Mouse (Mus musculus) intestine, postnatal 0 days (tissue): ENCODE data around the gene Gnpat. TPM values are rescaled to one million over a fixed set of nuclear protein-coding genes. Genes with fewer than 3 reads are reported as not detected.

ENCODE experiments used
- ATAC-seq: fragments of 200-750 bp; cut with Nextera tagmentation; 2 replicates; pipeline ENCODE4 v1.8.0; 2017; ENCODE audit warnings: mild to moderate bottlenecking, moderate TSS enrichment, moderate library complexity
- H3K27ac ChIP-seq: fragments of 300-500 bp; sonication (generic); 2 replicates; pipeline ENCODE4 v1.5.1; 2014; ENCODE audit warnings: mild to moderate bottlenecking, low read depth, low read length, moderate library complexity
- H3K27me3 ChIP-seq: fragments of 300-500 bp; sonication (generic); replicated peaks from 2 replicates; pipeline ENCODE4 v1.6.1; 2014; ENCODE audit warnings: low read length, mixed read lengths; ENCODE audit not compliant: control insufficient read depth, insufficient read depth
- H3K36me3 ChIP-seq: fragments of 300-500 bp; sonication (generic); 2 replicates; pipeline ENCODE4 v1.6.1; 2014; ENCODE audit warnings: mild to moderate bottlenecking, moderate library complexity; ENCODE audit not compliant: control insufficient read depth, insufficient read depth
- H3K4me1 ChIP-seq: fragments of 300-500 bp; sonication (generic); replicated peaks from 2 replicates; pipeline ENCODE4 v1.6.1; 2014; ENCODE audit warnings: antibody characterized with exemption, low read length, mixed read lengths; ENCODE audit not compliant: control insufficient read depth, insufficient read depth
- H3K4me2 ChIP-seq: fragments of 300-500 bp; sonication (generic); replicated peaks from 2 replicates; pipeline ENCODE4 v1.6.1; 2014; ENCODE audit warnings: low read depth, mild to moderate bottlenecking, moderate library complexity
- H3K4me3 ChIP-seq: fragments of 300-500 bp; sonication (generic); 2 replicates; pipeline ENCODE4 v1.5.1; 2014; ENCODE audit warnings: low read depth, low read length
- H3K9ac ChIP-seq: fragments of 300-500 bp; sonication (generic); 2 replicates; pipeline ENCODE4 v1.6.1; 2014; ENCODE audit warnings: mild to moderate bottlenecking, low read depth, low read length
- H3K9me3 ChIP-seq: fragments of 300-500 bp; sonication (generic); 2 replicates; pipeline ENCODE4 v1.6.1; 2016; ENCODE audit warnings: mixed run types; ENCODE audit not compliant: control insufficient read depth
- CTCF ChIP-seq: sonication (generic); IDR thresholded peaks from 2 replicates; pipeline ENCODE4 v1.5.1; 2016; ENCODE audit warnings: low read depth, mild to moderate bottlenecking, control low read depth, antibody characterized with exemption, moderate library complexity
- WGBS: fragments of 180-500 bp; shearing (Covaris S2); extraction: QIAGEN DNeasy Blood & Tissue Kit; methylation state at CpG from one replicate; pipeline ENCODE4 v1.1.7; 2014; 5-methylcytosine and 5-hydroxymethylcytosine counted together
- polyA plus RNA-seq: library from polyadenylated mRNA; unstranded; fragments of >200 nt; fragmentation: Nextera tagmentation; extraction: Ambion mirVana; gene quantifications from 2 replicates; pipeline ENCODE4 v1.2.1, GENCODE M21; 2015

Gene Gnpat
- polyA plus RNA-seq, 1 experiment from 2014 or later, result 31.0 TPM

DNA sequence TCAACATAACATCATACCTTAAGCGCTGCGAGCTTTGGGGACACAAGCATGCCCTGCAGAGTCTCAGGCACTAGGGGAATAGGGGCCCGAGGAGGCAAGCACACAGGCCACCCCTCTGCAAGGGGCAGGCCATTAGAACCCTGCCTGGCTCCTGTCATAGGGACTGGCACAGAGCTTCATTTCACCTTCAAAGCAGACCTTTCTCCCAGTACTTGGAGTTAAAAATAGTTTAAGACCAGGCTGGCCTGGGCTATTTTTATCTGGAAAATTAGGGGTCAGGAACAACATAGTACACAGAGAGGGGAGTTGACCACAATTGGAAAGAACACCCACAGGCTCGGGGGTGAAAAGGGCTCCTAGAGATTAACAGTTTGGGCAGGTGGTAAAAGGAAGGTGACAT is 74.5 kb downstream of the Gnpat start:
- H3K4me3 ChIP-seq, result no peak overlapping the region
- H3K4me2 ChIP-seq, result no peak overlapping the region
- no peaks in the 10 kb centered on the region for H3K9me3 ChIP-seq
- peaks cover 14% of the 10 kb centered on the region; the same call in 1 of the 2 replicates for H3K36me3 ChIP-seq
- H3K9ac ChIP-seq, result no peak overlapping the region
- no peak for TF ChIP-seq CTCF
- 88% methylated on average over 4 of the region's 4 CpGs for WGBS
- no peak overlapping the region for H3K27ac ChIP-seq
- H3K4me1 ChIP-seq, result no peaks in the 10 kb centered on the region
- no peak for ATAC-seq
- H3K27me3 ChIP-seq, result no peaks in the 10 kb centered on the region

Other genes with a start within 250 kb of the Gnpat start
- 22.1 and 22.6 TPM in 2 replicates for gene 2310022B05Rik, start 199.7 kb upstream of the Gnpat start, polyA plus RNA-seq
- gene Ttc13, start 141.1 kb upstream of the Gnpat start, polyA plus RNA-seq, result 19.0 and 20.2 TPM in 2 replicates
- 13.3 and 14.8 TPM in 2 replicates for gene Arv1, start 140.9 kb upstream of the Gnpat start, polyA plus RNA-seq
- 1.9 and 2.3 TPM in 2 replicates for gene Fam89a, start 111.2 kb upstream of the Gnpat start, polyA plus RNA-seq
- gene Trim67, start 69.9 kb upstream of the Gnpat start, polyA plus RNA-seq, result 0.23 and 0.29 TPM in 2 replicates
- 17.7 and 20.6 TPM in 2 replicates for gene 2810004N23Rik, start 87 bp downstream of the Gnpat start, polyA plus RNA-seq
- gene Exoc8, start 34.7 kb downstream of the Gnpat start, polyA plus RNA-seq, result 4.7 and 5.4 TPM in 2 replicates
- gene Sprtn, start 34.9 kb downstream of the Gnpat start, polyA plus RNA-seq, result 4.5 and 4.7 TPM in 2 replicates
- gene Egln1, start 86.3 kb downstream of the Gnpat start, polyA plus RNA-seq, result 8.2 and 8.5 TPM in 2 replicates
- gene Tsnax, start 150.0 kb downstream of the Gnpat start, polyA plus RNA-seq, result 47.4 and 48.3 TPM in 2 replicates
- gene Disc1, start 191.2 kb downstream of the Gnpat start, polyA plus RNA-seq, result 0.39 and 0.40 TPM in 2 replicates